Mouse (Mus musculus): ENCODE measurements around the gene Gm28043.

DNA sequence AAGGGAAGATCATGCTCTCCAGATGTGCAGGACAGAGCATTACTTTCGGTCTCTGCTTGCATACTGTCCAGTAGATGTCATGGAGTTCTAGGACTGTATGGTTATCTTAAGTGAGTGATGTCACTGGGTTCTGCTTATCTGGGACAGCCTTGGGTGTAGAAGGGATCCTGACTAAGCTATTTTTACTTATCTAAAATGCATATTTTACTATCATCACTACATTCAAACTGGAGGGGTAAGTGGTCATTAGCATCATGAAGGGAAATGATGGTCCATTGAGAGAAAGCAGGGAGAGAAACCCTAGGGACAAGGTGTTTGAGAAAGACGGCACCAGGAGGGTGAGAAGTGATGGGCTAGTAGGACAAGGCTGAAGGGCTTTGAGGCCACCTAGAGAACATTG is 43.6 kb downstream of the Gm28043 start:
- no peak for TF ChIP-seq CTCF (IDR thresholded peaks at IDR 0.05)
- TF ChIP-seq POLR2A (IDR thresholded peaks at IDR 0.05; ENCODE audit: insufficient read depth, low read depth, low read length) = no peak
- TF ChIP-seq EP300 (IDR thresholded peaks at IDR 0.05; ENCODE audit: insufficient read depth, low read depth, low read length) = no peak
